Mouse (Mus musculus) adipocyte (in vitro differentiated cells): ENCODE data around the gene Hoxd12.

ENCODE experiments used
- DNase-seq: peaks from one replicate; pipeline ENCODE4 v3.0.0-alpha.2; 2016; ENCODE audit warnings: low spot score

Hoxd12 gene

GRCm38 (mm10) chr2:74666411-74666810 lies 8.4 kb upstream of the Hoxd12 start:
- DNase-seq = no peak

DNA sequence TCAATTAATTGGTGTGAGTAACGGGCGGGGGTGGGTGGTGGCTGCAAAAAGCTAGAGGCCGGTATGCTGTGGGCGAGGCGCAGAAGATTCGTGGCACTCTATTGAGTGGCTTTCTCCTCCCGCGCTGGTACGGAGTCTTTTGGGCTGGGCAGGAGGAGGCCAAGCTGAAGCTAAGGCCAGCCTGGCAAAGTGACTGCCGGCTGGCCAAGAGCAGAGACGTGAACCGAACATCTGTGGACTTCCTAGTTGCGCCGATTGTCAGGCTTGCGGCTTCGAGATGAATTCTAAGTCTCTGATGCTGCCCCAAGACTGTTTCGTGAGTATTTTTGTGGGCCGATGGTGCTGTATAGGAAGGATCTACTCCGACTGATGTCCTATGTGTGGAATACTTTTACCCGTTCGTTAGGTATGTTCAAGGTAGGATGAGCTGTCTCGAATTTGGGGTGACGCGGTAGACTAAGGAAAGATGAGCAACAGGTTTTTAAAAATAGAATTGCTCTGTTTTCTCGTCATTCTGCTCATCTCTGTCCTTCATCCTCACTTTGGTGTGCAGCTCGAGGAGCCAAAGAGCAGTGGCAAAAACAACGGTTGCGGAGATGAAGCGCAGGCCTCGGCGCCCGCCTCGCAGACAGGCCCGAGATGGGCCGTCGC lies 7.5 kb upstream of the Hoxd12 start:
- no peak for DNase-seq

DNA sequence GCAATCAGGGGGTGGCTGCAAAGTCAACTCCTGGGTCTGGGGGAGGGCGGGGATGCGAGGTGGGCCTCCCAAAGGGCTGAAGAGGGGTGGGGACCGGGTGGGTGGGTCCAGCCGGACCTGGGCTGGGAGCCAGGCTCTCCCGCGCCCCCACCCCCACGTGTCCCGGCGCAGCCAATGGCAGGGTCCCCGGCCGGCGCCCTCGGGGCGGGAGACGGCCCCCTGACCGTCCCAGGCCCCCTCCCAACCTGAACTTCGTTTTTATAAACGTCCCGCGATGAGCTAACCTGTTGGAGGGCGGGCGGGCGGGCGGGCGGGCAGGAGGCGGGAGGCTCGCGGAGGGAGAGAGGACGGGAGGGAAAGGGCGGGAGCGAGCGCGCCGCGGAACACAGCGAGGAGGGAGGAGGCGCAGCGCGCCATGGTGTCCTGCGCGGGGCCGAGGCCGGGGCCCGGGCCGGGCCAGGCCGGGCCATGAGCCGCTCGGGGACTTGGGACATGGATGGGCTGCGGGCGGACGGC lies 6.9 kb upstream of the Hoxd12 start, which contains the start of gene Hoxd13:
TSS of gene Hoxd13 (plus strand) at position 469 of the 516 bp plus-strand sequence.
- no peak for DNase-seq

DNA sequence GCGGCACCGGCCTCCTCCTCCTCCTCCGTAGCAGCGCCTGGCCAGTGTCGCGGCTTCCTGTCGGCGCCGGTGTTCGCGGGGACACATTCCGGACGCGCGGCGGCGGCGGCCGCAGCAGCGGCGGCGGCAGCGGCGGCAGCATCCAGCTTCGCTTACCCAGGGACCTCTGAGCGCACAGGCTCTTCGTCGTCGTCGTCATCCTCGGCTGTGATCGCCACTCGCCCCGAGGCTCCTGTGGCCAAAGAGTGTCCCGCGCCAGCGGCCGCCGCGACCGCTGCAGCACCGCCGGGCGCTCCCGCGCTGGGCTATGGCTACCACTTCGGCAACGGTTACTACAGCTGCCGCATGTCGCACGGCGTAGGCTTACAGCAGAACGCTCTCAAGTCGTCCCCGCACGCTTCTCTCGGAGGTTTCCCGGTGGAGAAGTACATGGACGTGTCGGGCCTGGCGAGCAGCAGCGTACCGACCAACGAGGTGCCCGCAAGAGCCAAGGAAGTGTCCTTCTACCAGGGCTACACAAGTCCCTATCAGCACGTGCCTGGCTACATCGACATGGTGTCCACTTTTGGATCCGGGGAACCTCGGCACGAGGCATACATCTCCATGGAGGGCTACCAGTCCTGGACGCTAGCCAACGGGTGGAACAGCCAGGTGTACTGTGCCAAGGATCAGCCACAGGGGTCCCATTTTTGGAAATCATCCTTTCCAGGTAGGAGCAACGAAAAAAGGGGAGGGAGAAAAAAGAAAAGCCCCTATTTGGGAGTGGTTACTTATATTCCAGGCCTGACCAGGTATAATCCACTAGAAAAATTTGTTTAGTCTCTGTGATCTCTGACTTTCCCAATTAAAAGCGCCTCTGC lies 6.2 kb upstream of the Hoxd12 start:
- no peak for DNase-seq

DNA sequence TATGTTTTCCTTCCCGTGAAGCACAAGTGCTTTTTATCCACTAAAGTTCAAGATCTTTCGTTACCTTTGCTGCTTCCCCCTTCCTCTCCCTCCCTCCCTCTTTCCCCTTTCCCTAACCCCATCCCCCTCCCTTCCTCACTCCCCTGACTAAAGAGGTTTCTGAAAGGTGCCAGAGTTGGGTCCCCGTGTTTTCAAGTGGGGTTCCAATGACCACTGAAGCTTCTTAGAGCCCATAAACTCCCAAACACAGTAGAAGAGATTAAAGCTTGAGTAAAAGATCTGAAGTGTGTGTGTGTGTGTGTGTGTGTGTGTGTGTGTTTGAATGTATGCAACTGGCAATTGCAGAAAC lies 5.6 kb upstream of the Hoxd12 start:
- no peak for DNase-seq

DNA sequence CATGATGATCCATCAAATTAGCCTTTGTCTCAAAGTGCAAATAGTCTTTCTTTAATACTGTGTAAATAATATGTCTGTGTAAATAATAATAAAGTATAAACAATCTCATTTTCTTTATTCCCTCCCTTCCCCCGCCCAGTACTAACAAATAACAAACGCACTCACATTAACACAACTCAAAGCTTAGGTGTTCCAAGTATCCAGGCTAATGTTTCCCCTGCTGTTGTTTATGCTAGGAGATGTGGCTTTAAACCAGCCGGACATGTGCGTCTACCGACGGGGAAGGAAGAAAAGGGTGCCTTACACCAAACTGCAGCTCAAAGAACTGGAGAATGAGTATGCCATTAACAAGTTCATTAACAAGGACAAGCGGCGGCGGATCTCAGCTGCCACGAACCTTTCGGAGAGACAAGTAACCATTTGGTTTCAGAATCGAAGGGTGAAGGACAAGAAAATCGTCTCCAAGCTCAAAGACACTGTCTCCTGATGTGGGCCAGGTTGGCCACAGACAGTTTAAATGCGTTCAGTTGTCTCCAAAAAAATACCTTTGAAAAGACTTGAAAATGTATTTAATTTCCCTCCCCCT lies 5.1 kb upstream of the Hoxd12 start:
- no peak for DNase-seq

- no peak for DNase-seq
Observed at GRCm38 (mm10) chr2:74670632-74671188, 4.1 kb upstream of the Hoxd12 start.

DNA sequence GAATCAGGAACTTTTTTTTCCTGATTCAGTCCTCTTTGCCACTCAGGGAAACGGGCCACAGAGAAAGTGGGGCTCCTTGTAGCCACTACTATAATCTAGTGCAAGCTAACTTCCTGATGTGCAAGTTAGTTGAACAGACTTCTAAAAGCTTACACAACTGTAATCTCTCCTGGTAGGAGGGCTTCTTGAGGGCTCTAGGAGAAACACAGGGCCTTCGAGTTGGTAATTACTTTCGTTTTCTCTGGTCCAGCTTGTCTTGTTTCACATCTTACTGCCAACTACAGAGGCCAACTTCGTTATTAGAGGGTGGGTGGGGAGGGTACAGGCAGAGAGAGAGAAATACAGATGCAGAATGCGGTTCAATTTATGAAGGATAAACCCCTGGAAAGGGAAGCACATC lies 3.0 kb upstream of the Hoxd12 start:
- no peak for DNase-seq

GRCm38 (mm10) chr2:74672481-74673362 lies 2.1 kb upstream of the Hoxd12 start:
- no peak for DNase-seq

DNA sequence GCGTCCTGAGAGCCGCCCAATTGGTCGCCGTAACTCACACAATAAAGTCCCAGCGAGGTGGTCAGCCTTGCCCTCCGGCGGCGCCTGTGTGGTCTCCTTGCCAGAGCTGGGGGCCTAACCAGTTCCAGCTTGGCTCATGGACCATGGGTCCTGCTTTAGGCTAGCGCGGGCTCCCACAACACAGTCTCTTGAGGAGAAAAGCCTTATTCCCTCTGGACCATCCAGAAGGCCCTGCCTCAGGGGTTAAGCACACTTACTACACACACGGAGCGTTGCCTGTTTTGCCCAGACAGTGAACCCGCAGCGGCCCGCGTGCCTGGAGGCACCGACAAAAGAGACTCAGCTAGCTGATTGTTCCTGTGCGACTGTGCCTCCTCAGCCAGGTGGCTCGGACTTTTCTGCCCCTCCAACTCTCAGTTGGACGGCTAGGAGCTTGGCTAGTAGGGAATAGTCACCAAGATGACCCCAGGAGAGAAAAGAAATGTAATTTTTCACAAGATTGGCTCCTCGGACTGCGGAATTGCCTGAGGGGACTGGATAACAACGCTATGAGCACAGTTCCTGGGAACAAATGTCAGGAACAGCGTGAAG lies 883 bp upstream of the Hoxd12 start:
- DNase-seq = no peak

DNA sequence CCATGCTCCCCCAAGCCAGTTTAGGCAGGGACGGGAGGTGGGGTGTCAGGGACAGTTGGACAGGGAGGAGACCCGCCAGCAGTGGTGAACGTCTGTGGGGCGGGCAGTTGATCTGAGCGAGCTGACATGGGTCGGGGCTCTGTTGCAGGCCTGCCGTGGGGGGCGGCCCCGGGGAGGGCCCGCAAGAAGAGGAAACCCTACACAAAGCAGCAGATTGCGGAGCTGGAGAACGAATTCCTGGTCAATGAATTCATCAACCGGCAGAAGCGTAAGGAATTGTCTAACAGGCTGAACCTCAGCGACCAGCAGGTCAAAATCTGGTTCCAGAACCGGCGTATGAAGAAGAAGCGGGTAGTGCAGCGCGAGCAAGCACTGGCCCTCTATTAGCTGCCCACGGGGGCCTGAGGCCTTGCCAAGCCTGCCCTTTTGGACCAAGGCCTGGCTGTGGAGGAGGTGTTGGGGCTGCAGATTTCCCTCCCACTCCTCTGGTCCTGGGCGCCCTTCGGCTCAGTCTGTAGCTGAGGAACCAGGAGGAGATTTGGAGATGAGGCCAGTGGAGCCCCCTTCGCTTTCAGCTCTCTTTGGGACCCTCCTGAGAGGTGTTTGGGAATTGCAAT lies 961 bp downstream of the Hoxd12 start:
- no peak for DNase-seq

DNA sequence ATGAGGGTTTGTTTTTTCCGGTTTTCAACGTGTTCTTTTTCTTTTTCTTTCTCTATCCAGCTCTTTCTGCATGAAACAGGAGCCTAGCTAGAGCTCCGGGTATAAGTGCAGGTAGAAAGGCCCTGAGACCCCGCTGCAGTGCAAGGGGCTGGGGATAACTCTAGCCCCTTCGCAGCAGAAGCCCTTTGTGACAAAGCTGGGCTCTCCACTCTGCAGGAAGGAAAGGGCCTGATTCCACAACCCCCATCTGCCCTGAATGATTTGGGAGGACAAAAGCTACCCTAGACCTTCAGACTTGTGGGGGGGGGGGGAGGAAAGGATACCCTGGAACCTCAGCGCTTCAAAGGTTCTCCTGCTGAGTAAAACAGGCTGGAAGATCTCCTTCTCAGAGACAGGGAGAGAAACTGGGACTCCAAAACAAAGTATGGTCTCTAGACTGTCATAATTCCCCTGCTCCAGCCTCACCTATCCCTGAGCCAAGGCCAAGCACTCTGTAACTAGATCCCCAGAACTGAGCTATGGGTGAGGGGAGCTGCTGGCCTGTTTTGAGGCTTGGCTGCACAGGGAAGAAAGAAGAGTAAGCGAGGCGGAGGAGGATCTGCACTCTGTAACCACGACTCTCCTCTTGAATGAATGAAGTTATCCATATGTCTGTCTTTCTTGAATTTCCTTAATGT lies 1.7 kb downstream of the Hoxd12 start:
- DNase-seq = no peak

DNA sequence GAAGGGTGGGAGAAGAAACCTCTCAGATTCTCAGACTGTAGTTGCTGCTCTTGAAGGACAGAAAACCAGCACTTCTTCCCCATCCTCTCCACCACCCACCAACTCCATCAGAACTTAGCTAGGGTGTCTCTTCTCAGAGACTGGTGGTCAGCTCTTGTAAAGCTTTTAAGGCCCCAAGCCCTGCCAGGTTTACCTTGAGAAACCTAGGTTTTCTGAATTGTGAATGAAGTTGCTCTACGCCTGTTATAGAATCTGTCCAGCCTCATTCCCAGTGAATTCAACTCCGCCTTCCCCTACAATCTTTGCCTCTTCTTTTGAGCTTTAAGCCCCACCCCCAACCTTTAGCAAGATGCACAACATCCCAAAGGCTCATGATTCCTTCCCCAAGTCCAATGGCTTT lies 2.3 kb downstream of the Hoxd12 start:
- no peak for DNase-seq

- no peak for DNase-seq
Observed at GRCm38 (mm10) chr2:74678891-74679595, 4.2 kb downstream of the Hoxd12 start, which contains the start of gene Hoxd11. Hoxd11 (plus strand) TSS chr2:74679557.

- no peak for DNase-seq
Observed at GRCm38 (mm10) chr2:74679596-74679971, 4.8 kb downstream of the Hoxd12 start.

DNA sequence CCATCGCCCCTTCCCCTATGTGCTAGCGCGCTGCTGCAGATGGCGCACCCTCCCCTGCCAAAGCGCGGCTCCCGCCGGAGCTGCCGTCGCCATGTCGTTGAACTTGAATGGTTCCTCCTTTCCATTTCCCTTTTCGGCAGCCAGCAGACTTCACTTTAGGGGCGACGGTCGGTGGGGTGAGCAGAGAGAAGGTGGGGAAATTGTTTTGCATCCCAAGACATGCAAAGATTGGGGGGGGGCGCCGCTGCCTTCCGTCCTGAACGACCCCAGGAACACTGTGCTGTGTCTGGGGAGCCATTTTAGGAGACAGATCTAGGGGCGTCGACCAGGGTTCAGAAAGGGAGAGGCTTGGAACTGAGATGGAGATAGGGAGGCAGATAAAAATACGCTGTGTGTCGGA lies 5.2 kb downstream of the Hoxd12 start:
- no peak for DNase-seq

- no peak for DNase-seq
Observed at GRCm38 (mm10) chr2:74680561-74681398, 6.0 kb downstream of the Hoxd12 start.
